Mouse (Mus musculus): ENCODE results near the gene Pias1. TPM values are rescaled to one million over a fixed set of nuclear protein-coding genes. Genes with fewer than 3 reads are reported as not detected.

Pias1 gene
- polyA plus RNA-seq, 1 experiment from 2014 or later: 35.5 TPM

DNA sequence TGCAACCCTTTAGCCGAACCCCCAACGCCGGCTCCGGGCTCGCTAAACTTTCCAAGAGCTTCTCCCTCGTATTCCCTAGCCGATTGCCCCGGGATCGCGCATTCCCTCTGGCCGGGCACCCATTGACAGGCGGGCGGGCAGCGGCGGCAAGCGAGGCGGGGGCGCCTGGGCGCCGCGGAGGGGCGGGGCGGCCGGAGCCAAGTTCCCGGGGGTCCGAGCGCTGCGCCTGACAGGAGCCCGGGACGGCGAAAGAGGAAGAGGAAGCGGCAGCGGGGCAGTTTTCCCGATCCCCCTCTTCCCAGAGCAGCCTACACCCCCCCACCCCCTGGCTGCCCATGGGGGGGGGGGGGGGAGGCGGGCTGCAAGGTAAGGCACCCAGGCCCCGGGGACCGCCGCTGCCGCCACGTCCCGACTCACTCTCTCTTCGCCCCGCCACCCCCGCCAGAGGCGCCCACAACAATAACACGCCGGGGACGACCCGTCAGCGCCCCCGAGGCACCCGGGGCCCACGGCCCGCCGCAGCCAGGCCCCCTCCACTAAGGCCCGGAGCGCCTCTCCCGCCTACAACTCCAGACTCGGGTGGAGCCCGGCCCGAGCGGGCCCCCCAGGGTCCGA is 7.5 kb downstream of the Pias1 start:
- Histone ChIP-seq H3K4me2 (peak overlapping the region; percentile 89), H3K4me3 (peak overlapping the region; percentile 97), H3K36me3 (no peaks in the 10 kb centered on the region), H3K27me3 (replicated peaks) (no peaks in the 10 kb centered on the region), H3K4me1 (peaks cover 40% of the 10 kb centered on the region), H3K9ac (peak overlapping the region; percentile 95), H3K9me3 (0 out of 2 replicates have a peak, but pooled peaks cover under 1% of the 10 kb centered on the region), H3K27ac (replicated peaks) (peak overlapping the region; percentile 98)
- ATAC-seq (ENCODE audit: extremely low read depth, insufficient number of reproducible peaks, low FRiP score, low TSS enrichment): peak; percentile 61
- under 1% methylated on average over 50 of the region's 63 CpGs for WGBS

GRCm38 (mm10) chr9:62979461-62980161 is 8.1 kb downstream of the Pias1 start:
- WGBS: 3% methylated on average over 17 of the region's 17 CpGs
- H3K4me1 ChIP-seq: peaks cover 40% of the 10 kb centered on the region
- ATAC-seq (ENCODE audit: extremely low read depth, insufficient number of reproducible peaks, low FRiP score, low TSS enrichment): no peak

GRCm38 (mm10) chr9:62977152-62977551 is 10.6 kb downstream of the Pias1 start:
- Histone ChIP-seq H3K4me3 (no peak overlapping the region), H3K36me3 (peaks cover 4% of the 10 kb centered on the region; the same call in 1 of the 2 replicates), H3K4me2 (no peak overlapping the region), H3K27ac (replicated peaks) (no peak overlapping the region), H3K9ac (no peak overlapping the region), H3K27me3 (replicated peaks) (no peaks in the 10 kb centered on the region), H3K4me1 (peaks cover 51% of the 10 kb centered on the region), H3K9me3 (no peaks in the 10 kb centered on the region)
- no peak for ATAC-seq (ENCODE audit: extremely low read depth, insufficient number of reproducible peaks, low FRiP score, low TSS enrichment)
- WGBS: 70% methylated on average over 4 of the region's 4 CpGs

More at GRCm38 (mm10) chr9:62979461-62980161, 8.1 kb downstream of the Pias1 start:
- Histone ChIP-seq H3K9me3 (no peaks in the 10 kb centered on the region), H3K27me3 (replicated peaks) (no peaks in the 10 kb centered on the region), H3K4me3 (peak overlapping the region; percentile 97), H3K4me2 (peak overlapping the region; percentile 89), H3K36me3 (peaks cover 1% of the 10 kb centered on the region; the same call in 1 of the 2 replicates), H3K9ac (peak overlapping the region; percentile 95), H3K27ac (replicated peaks) (peak overlapping the region; percentile 98)

- WGBS: 47% methylated on average over 2 of the region's 2 CpGs
- Histone ChIP-seq H3K27me3 (replicated peaks) (no peaks in the 10 kb centered on the region), H3K36me3 (peaks cover 8% of the 10 kb centered on the region; the same call in 1 of the 2 replicates), H3K9me3 (no peaks in the 10 kb centered on the region), H3K27ac (replicated peaks) (no peak overlapping the region), H3K9ac (no peak overlapping the region), H3K4me1 (peaks cover 56% of the 10 kb centered on the region), H3K4me3 (no peak overlapping the region), H3K4me2 (no peak overlapping the region)
- no peak for ATAC-seq (ENCODE audit: extremely low read depth, insufficient number of reproducible peaks, low FRiP score, low TSS enrichment)
These were observed 11.9 kb downstream of the Pias1 start for GRCm38 (mm10) chr9:62975830-62976229.

DNA sequence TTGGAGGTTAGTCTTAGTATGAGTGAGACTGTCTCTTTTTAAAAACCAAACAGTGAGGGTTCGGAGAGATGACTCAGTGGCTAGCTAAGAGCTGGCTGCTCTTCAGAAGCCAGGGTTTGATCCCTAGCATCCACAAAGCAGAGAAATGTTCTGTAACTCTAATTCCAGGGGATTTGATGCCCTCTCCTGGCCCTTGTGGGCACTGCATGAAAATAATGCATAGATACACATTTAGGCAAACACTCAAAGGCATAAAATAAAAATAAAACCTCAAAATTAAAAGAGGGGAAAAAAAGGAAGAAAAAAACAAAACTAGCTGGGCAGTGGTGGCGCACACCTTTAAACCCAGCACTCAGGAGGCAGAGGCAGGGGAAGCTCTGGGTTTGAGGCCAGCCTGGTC is 13.3 kb downstream of the Pias1 start:
- ATAC-seq (ENCODE audit: extremely low read depth, insufficient number of reproducible peaks, low FRiP score, low TSS enrichment): no peak
- WGBS: 96% methylated on average over 2 of the region's 2 CpGs
- peaks cover 8% of the 10 kb centered on the region; the same call in 1 of the 2 replicates for H3K36me3 ChIP-seq

GRCm38 (mm10) chr9:62972073-62972745 is 15.5 kb downstream of the Pias1 start:
- H3K4me1 ChIP-seq: peaks cover 59% of the 10 kb centered on the region
- WGBS: 48% methylated on average over 10 of the region's 10 CpGs
- H3K9ac ChIP-seq: peak overlapping the region; percentile 24; the same call in 1 of the 2 replicates
- ATAC-seq (ENCODE audit: extremely low read depth, insufficient number of reproducible peaks, low FRiP score, low TSS enrichment): no peak
- H3K36me3 ChIP-seq: peaks cover 8% of the 10 kb centered on the region; the same call in 1 of the 2 replicates
- H3K4me3 ChIP-seq: no peak overlapping the region
- H3K9me3 ChIP-seq: no peaks in the 10 kb centered on the region
- no peaks in the 10 kb centered on the region for H3K27me3 ChIP-seq (replicated peaks)
- peak overlapping the region; percentile 71 for H3K27ac ChIP-seq (replicated peaks)
- H3K4me2 ChIP-seq: peak overlapping the region; percentile 25; the same call in 1 of the 2 replicates

More for the DNA sequence above, 13.3 kb downstream of the Pias1 start:
- Histone ChIP-seq H3K4me2 (no peak overlapping the region), H3K4me1 (peaks cover 61% of the 10 kb centered on the region), H3K4me3 (no peak overlapping the region), H3K27ac (replicated peaks) (no peak overlapping the region), H3K9ac (no peak overlapping the region), H3K27me3 (replicated peaks) (no peaks in the 10 kb centered on the region), H3K9me3 (no peaks in the 10 kb centered on the region)

- Histone ChIP-seq H3K9ac (no peak overlapping the region), H3K4me2 (no peak overlapping the region), H3K9me3 (no peaks in the 10 kb centered on the region), H3K36me3 (peaks cover 8% of the 10 kb centered on the region), H3K4me1 (peaks cover 49% of the 10 kb centered on the region), H3K27me3 (replicated peaks) (no peaks in the 10 kb centered on the region), H3K4me3 (no peak overlapping the region), H3K27ac (replicated peaks) (no peak overlapping the region)
- ATAC-seq (ENCODE audit: extremely low read depth, insufficient number of reproducible peaks, low FRiP score, low TSS enrichment): no peak
These were observed 17.4 kb downstream of the Pias1 start for GRCm38 (mm10) chr9:62970345-62970744.

DNA sequence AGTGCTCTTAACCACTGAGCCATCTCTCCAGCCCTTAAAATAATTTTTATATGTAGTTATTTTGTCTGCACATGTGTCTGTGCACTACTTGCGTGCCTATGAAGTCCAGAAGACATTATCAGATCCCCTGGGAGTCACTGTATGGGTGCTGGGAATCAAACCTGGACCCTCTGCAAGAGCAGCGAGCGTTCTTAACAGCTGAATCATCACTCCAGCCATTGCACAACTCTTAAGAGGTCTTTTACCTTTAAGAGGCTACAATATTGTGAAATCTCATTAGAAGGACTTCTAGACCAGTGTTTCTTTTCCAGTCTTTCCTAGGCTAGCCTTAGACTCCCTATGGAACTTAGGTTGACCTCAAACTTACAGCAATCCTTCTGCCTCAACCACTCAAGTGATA is 21.7 kb downstream of the Pias1 start:
- Histone ChIP-seq H3K36me3 (peaks cover 4% of the 10 kb centered on the region; the same call in 1 of the 2 replicates), H3K4me3 (no peak overlapping the region), H3K27ac (replicated peaks) (no peak overlapping the region), H3K9me3 (no peaks in the 10 kb centered on the region), H3K27me3 (replicated peaks) (no peaks in the 10 kb centered on the region), H3K4me2 (no peak overlapping the region), H3K4me1 (peaks cover 44% of the 10 kb centered on the region), H3K9ac (no peak overlapping the region)
- no peak for ATAC-seq (ENCODE audit: extremely low read depth, insufficient number of reproducible peaks, low FRiP score, low TSS enrichment)
- WGBS: 98% methylated on average over 3 of the region's 3 CpGs

DNA sequence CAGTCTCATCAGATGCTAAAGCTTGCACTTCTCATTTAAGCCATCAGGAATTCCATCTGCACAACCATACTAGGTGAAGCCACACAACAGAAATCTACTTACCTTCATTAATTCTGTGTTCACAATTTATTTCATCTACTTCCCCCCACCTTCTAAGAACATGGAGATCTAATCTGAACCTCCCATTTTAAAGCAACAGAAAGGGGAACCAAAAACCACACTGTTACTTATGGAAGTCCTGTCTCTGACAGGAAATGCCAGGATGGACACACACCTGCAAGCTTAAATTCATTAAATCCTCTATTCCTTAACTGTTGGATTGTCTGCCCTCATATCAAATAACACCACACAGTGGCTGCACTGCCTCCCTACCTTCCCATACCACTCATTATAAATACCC is 35.0 kb downstream of the Pias1 start:
- no peak for ATAC-seq (ENCODE audit: extremely low read depth, insufficient number of reproducible peaks, low FRiP score, low TSS enrichment)
- Histone ChIP-seq H3K4me1 (peaks cover 27% of the 10 kb centered on the region), H3K4me3 (no peak overlapping the region), H3K36me3 (peaks cover 24% of the 10 kb centered on the region), H3K27me3 (replicated peaks) (no peaks in the 10 kb centered on the region), H3K9me3 (no peaks in the 10 kb centered on the region), H3K9ac (no peak overlapping the region), H3K27ac (replicated peaks) (no peak overlapping the region), H3K4me2 (no peak overlapping the region)

DNA sequence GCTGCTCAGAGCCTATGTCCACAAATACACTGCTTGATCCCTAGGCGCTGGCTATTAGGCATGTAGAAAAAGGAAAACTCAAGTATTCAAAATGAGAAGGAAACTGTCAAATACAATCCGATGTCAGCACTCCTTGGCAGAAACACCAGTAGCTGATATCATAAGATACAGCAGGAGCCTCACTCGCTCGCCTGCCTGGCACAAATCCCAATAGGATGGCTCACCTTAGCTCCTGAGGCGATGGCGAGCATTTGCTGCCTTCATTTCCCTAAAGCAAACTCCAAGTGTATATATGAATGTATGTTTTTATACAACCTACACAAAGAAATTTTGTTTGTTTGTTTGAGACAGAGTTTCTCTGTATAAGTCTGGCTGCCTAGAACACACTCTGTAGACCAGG is 42.4 kb downstream of the Pias1 start:
- no peak overlapping the region for H3K9ac ChIP-seq
- H3K27me3 ChIP-seq (replicated peaks): no peaks in the 10 kb centered on the region
- no peaks in the 10 kb centered on the region; the same call in 1 of the 2 replicates for H3K9me3 ChIP-seq
- peaks cover 27% of the 10 kb centered on the region for H3K36me3 ChIP-seq
- 66% methylated on average over 6 of the region's 6 CpGs for WGBS
- no peak for ATAC-seq (ENCODE audit: extremely low read depth, insufficient number of reproducible peaks, low FRiP score, low TSS enrichment)
- peaks cover 15% of the 10 kb centered on the region for H3K4me1 ChIP-seq
- no peak overlapping the region for H3K27ac ChIP-seq (replicated peaks)
- H3K4me3 ChIP-seq: no peak overlapping the region
- H3K4me2 ChIP-seq: no peak overlapping the region

DNA sequence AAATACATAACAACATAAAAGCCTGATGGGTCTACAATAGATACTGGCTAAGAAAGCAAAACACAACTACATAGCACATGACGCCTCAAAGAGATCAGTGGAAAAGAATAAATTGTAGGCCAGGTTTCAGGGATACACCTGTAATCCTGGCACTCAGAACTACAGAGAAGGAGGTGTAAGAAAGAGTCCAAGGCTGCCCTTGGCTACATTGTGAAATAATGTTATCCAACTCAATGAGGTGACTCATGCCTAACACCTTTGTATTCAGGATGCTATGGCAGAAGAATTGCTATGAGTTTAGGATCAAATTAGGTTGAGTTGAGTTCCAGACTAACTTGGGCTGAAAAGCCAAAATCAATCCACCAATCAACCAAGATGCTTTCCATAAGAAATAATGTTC is 43.7 kb downstream of the Pias1 start:
- no peak for ATAC-seq (ENCODE audit: extremely low read depth, insufficient number of reproducible peaks, low FRiP score, low TSS enrichment)
- Histone ChIP-seq H3K4me1 (peaks cover 15% of the 10 kb centered on the region), H3K36me3 (peaks cover 21% of the 10 kb centered on the region), H3K4me3 (no peak overlapping the region), H3K4me2 (no peak overlapping the region), H3K27me3 (replicated peaks) (no peaks in the 10 kb centered on the region), H3K9me3 (no peaks in the 10 kb centered on the region; the same call in 1 of the 2 replicates), H3K27ac (replicated peaks) (no peak overlapping the region), H3K9ac (no peak overlapping the region)
- 93% methylated on average over 1 of the region's 1 CpGs for WGBS
